Mouse (Mus musculus): ENCODE results near the gene Necab3.

- no peak for TF ChIP-seq CTCF (IDR thresholded peaks at IDR 0.05; ENCODE audit: borderline replicate concordance, control insufficient read depth, extremely low read depth, insufficient read depth, low read length, poor library complexity)
- no peak for TF ChIP-seq POLR2A (IDR thresholded peaks at IDR 0.05; ENCODE audit: control insufficient read depth, extremely low read depth, insufficient read depth, low read length, poor library complexity)
These were observed 51.6 kb downstream of the Necab3 start for GRCm38 (mm10) chr2:154507076-154507475.

All from thymus, adult 2 months (tissue).